Mouse (Mus musculus): ENCODE data around the gene Trpm3.

DNA sequence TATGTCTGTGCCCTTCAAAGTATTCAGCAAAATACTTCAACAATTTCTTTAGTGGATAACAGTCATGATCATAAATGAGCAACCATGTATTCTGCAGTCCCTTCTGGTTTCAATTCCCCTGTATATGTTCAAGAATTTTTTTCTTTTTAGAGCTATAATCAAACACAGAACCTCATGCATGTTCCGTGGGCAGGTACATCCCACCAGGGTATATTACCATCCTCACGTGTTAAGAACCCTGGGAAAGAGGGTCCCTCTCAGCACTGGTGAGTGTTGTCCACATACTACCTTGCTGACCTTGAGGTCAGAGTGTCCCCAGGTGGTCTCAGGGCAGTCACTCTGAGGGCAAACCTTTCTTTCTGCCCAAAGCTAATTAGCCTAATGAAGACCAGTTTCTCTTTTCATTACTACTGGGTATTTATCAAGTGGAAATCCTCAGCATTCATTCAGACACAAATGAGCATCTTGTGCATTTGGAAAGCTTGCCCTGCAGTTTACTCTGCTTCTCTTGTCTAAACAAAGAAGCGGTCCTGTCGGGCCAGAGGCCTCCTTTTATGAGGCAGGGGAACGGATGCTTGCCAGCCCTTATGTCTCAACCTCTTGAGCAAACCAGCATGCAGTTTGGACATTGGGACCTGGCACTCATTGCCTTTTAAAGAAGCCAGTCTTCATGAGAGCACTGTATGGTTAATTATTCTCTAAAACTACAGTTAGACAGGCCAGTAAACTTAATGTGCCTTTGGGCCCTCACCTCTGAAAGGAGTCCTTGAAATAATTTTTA lies 562.2 kb downstream of the Trpm3 start:
- TF ChIP-seq CTCF (IDR thresholded peaks at IDR 0.05; ENCODE audit: low read depth) = no peak
- no peak for TF ChIP-seq EP300 (IDR thresholded peaks at IDR 0.05; ENCODE audit: low read depth)
